Mouse (Mus musculus) myocyte (in vitro differentiated cells): ENCODE data around the gene Hoxc5. TPM values are rescaled to one million over a fixed set of nuclear protein-coding genes. Genes with fewer than 3 reads are reported as not detected.

Experiments
- H3K27me3 ChIP-seq: one replicate; pipeline ENCODE4 v1.6.1; 2011; ENCODE audit not compliant: control insufficient read depth, insufficient read depth, insufficient read length
- H3K36me3 ChIP-seq: one replicate; pipeline ENCODE4 v1.6.1; 2011; ENCODE audit not compliant: control insufficient read depth, insufficient read depth
- H3K4me2 ChIP-seq: one replicate; pipeline ENCODE4 v1.6.1; 2011; ENCODE audit warnings: low read depth, control low read depth
- H3K4me3 ChIP-seq: one replicate; pipeline ENCODE4 v1.5.1; 2011; ENCODE audit warnings: mild to moderate bottlenecking, control low read depth, moderate library complexity
- H3K79me2 ChIP-seq: one replicate; pipeline ENCODE4 v1.6.1; 2011; ENCODE audit not compliant: control insufficient read depth, insufficient read depth
- H3ac ChIP-seq: one replicate; pipeline ENCODE4 v1.6.1; 2011; ENCODE audit not compliant: control insufficient read depth, insufficient read length
- CEBPB ChIP-seq: IDR thresholded peaks from 2 replicates; pipeline ENCODE4 v1.6.1; 2011; ENCODE audit warnings: mild to moderate bottlenecking, moderate library complexity; ENCODE audit not compliant: poor library complexity, insufficient read depth, severe bottlenecking
- E2F4 ChIP-seq: IDR thresholded peaks from one replicate; pipeline ENCODE4 v1.6.1; 2011; ENCODE audit warnings: mild to moderate bottlenecking, control low read depth, moderate library complexity; ENCODE audit not compliant: insufficient read depth
- MAX ChIP-seq: IDR thresholded peaks from one replicate; pipeline ENCODE4 v1.6.1; 2011; ENCODE audit warnings: low read depth, mild to moderate bottlenecking, control low read depth
- MYOD1 ChIP-seq, 3 experiments: IDR thresholded peaks; one replicate each; pipeline ENCODE4 v1.6.1; 2011; ENCODE audit warnings: control low read depth in 2 of 3, low read depth in 2 of 3, mild to moderate bottlenecking in 2 of 3, moderate library complexity in 1 of 3; ENCODE audit not compliant: insufficient read length in 2 of 3, control insufficient read depth in 1 of 3
- MYOG ChIP-seq, 3 experiments: IDR thresholded peaks; one replicate each; pipeline ENCODE4 v1.6.1; 2011; ENCODE audit warnings: control low read depth in 2 of 3, low read depth in 2 of 3, mild to moderate bottlenecking in 2 of 3; ENCODE audit not compliant: insufficient read length in 2 of 3, control insufficient read depth in 1 of 3, insufficient read depth in 1 of 3
- POLR2A ChIP-seq: IDR thresholded peaks from one replicate; pipeline ENCODE4 v1.6.1; 2011; ENCODE audit warnings: low read depth, mild to moderate bottlenecking, control low read depth, moderate library complexity; ENCODE audit not compliant: insufficient read length
- POLR2AphosphoS2 ChIP-seq: IDR thresholded peaks from one replicate; pipeline ENCODE4 v1.6.1; 2011; ENCODE audit warnings: low read depth, control low read depth; ENCODE audit not compliant: insufficient read length
- REST ChIP-seq: IDR thresholded peaks from one replicate; pipeline ENCODE4 v1.6.1; 2011; ENCODE audit warnings: mild to moderate bottlenecking, control low read depth, moderate library complexity; ENCODE audit not compliant: insufficient read depth, insufficient read length
- SRF ChIP-seq: IDR thresholded peaks from one replicate; pipeline ENCODE4 v1.6.1; 2011; ENCODE audit warnings: low read depth; ENCODE audit not compliant: control insufficient read depth, insufficient read length
- TCF12 ChIP-seq: IDR thresholded peaks from one replicate; pipeline ENCODE4 v1.6.1; 2011; ENCODE audit warnings: mild to moderate bottlenecking, control low read depth; ENCODE audit not compliant: poor library complexity, insufficient read depth, severe bottlenecking
- TCF3 ChIP-seq: IDR thresholded peaks from one replicate; pipeline ENCODE4 v1.6.1; 2011; ENCODE audit warnings: low read depth, control low read depth; ENCODE audit not compliant: insufficient read length
- USF1 ChIP-seq: IDR thresholded peaks from one replicate; pipeline ENCODE4 v1.6.1; 2011; ENCODE audit warnings: low read depth, mild to moderate bottlenecking, control low read depth, moderate library complexity
- polyA plus RNA-seq: library from polyadenylated mRNA; unstranded; fragments of >200 nt; fragmentation: generic; extraction: Trizol; gene quantifications from one replicate; pipeline ENCODE4 v1.2.1, GENCODE M21; 2012; ENCODE audit warnings: missing spikeins

Hoxc5 gene
- polyA plus RNA-seq, 1 experiment, result 1.2 TPM

DNA sequence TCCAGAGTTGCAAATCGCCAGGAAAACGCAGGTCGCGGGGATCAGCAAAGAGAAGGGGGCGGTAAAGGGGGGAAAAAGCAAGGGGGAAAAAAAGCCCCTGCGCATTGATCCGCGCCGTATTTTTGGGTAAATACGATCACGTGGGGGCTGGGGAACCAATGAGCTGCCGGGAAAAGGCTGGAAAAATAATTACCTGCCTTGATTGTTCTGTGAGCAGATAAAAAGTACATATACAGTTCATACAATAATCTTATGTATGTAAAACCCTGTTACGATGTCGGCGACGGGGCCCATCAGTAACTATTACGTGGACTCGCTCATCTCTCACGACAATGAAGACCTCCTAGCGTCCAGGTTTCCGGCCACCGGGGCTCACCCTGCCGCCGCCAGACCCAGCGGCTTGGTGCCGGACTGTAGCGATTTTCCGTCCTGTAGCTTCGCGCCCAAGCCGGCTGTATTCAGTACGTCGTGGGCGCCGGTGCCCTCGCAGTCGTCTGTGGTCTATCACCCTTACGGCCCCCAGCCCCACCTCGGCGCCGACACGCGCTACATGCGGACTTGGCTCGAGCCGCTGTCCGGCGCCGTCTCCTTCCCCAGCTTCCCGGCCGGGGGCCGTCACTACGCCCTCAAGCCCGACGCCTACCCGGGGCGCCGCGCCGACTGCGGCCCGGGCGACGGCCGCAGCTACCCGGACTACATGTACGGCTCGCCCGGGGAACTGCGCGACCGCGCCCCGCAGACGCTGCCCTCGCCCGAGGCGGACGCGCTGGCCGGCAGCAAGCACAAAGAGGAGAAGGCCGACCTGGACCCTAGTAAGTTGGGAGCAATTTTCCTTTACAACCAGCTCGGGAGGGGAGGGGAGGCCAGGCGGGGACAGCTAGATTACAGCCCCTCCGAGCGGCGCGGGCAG, 14.4 kb downstream of the Hoxc5 start:
- Histone ChIP-seq H3K27me3 (no peaks in the 10 kb centered on the region), H3K79me2 (peaks cover 88% of the 10 kb centered on the region), H3K36me3 (no peaks in the 10 kb centered on the region), H3ac (peak overlapping the region; percentile 59), H3K4me2 (peak overlapping the region; percentile 95), H3K4me3 (peak overlapping the region; percentile 92)
- peak; percentile 81 for TF ChIP-seq POLR2AphosphoS2
- TF ChIP-seq USF1, result peak; percentile 100
- TF ChIP-seq SRF, result no peak
- peak; percentile 71 for TF ChIP-seq POLR2A
- no peak for TF ChIP-seq CEBPB
- TF ChIP-seq MAX, result no peak

DNA sequence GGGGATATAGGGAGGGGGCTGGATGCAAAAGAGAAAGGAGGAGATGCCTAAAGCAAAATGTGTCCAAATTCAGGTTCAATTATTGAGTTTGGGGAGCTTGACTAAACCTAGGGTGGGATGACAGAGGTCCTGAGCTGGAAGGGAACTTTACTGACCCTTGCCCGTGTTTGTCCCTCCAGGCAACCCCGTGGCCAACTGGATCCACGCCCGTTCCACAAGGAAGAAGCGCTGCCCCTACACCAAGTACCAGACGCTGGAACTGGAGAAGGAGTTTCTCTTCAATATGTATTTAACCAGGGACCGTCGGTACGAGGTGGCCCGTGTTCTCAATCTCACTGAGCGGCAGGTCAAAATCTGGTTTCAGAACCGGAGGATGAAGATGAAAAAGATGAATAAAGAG, 16.5 kb downstream of the Hoxc5 start:
- peaks cover 81% of the 10 kb centered on the region for H3K79me2 ChIP-seq
- no peaks in the 10 kb centered on the region for H3K27me3 ChIP-seq
- H3ac ChIP-seq, result no peak overlapping the region
- peak overlapping the region; percentile 95 for H3K4me2 ChIP-seq
- H3K36me3 ChIP-seq, result no peaks in the 10 kb centered on the region
- H3K4me3 ChIP-seq, result peak overlapping the region; percentile 92
- TF ChIP-seq TCF3, result no peak

DNA sequence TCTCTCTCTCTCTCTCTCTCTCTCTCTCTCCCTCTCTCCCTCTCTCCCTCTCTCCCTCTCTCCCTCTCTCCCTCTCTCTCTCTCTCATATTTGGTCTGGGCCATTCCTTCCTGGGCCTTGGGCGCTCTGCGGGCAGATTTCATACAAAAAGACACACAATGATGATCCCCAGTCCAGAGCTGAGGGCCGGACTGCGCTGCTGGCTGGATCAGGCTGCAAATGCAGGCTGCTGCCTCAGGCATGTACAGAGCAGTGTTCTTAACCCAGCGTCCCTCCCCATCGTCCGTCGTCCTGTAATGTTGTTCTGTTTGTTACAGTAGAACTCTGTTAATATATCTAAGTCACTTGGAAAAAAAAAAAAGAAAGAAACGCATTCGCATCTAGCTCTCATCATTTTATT, 17.3 kb downstream of the Hoxc5 start:
- Histone ChIP-seq H3K27me3 (no peaks in the 10 kb centered on the region), H3K4me2 (peak overlapping the region; percentile 95), H3K36me3 (no peaks in the 10 kb centered on the region), H3K79me2 (peaks cover 81% of the 10 kb centered on the region), H3K4me3 (no peak overlapping the region), H3ac (no peak overlapping the region)
- TF ChIP-seq MAX, result no peak
- peak; percentile 20 for TF ChIP-seq POLR2A

DNA sequence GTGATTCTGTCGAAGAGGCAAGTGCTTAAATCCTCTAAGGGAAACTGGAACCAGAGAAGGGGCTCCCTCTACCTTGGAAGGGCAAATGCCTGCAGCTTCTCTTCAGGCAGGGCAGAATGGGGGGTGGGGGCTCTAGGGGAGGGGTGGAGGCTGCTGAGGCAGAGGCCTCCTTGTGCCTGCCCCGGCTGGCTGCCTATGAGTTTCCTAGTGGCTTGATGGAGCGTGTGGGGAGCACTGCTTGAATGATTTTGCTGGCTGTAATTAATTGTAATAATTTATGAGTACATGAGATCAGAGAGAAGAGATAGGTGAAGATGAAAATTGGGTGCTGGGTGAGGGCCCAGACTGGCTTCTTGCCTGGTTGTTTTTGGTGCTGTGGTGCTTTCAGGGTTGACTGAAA, 17.7 kb downstream of the Hoxc5 start:
- H3K4me2 ChIP-seq, result peak overlapping the region; percentile 95
- H3K4me3 ChIP-seq, result no peak overlapping the region
- TF ChIP-seq E2F4 (no peak), MAX (no peak), USF1 (no peak), TCF12 (no peak), SRF (no peak), POLR2A (no peak), MYOD1 (IDR thresholded peaks at IDR 0.05; ENCODE audit: control insufficient read depth in 1 of 3, insufficient read length in 2 of 3, low read depth in 2 of 3) (no peak), MYOG (IDR thresholded peaks at IDR 0.05; ENCODE audit: control insufficient read depth in 1 of 3, insufficient read depth in 1 of 3, insufficient read length in 2 of 3, low read depth in 2 of 3) (no peak)
- peaks cover 80% of the 10 kb centered on the region for H3K79me2 ChIP-seq
- H3K36me3 ChIP-seq, result no peaks in the 10 kb centered on the region
- H3K27me3 ChIP-seq, result no peaks in the 10 kb centered on the region
- H3ac ChIP-seq, result no peak overlapping the region

DNA sequence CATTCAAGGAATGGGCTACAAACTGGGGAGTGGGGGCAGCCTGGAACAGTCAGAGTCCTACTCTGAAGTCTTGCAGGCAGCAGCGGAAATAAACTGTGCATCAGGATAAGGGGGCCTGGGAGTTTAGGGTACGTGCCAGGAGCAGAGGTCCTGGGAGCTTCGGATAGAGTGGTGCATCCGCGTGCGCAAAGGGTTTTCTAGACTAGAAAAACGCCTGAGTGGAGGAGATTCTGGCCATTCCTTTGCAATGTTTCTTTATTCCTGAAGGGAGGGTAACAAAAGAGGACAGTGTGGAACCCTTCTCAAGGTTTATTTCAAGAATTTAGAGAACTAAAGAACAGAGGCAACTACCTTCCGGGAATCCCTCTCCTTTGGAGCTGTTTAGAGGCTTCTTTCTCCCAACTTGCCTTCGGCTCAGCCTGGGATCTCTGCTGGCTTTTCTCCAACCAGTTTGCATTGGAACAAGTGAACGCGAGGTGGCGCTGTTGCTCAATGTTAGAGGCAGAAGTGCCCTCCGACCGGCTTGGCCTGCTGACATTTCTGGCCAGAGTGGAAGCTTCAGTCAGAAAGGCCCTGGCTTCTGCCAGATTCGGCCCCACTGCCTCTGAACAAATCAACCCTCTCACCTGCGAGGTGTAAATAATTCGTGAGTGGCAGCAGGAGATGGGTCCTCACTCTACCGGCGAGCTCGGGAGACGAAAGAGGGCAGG, 20.0 kb downstream of the Hoxc5 start:
- H3K36me3 ChIP-seq, result no peaks in the 10 kb centered on the region
- peak overlapping the region; percentile 37 for H3K4me2 ChIP-seq
- no peak for TF ChIP-seq CEBPB
- TF ChIP-seq POLR2A, result peak; percentile 11
- peak; percentile 53 for TF ChIP-seq POLR2AphosphoS2
- H3K4me3 ChIP-seq, result no peak overlapping the region
- H3K27me3 ChIP-seq, result no peaks in the 10 kb centered on the region
- H3K79me2 ChIP-seq, result peaks cover 59% of the 10 kb centered on the region
- H3ac ChIP-seq, result no peak overlapping the region

DNA sequence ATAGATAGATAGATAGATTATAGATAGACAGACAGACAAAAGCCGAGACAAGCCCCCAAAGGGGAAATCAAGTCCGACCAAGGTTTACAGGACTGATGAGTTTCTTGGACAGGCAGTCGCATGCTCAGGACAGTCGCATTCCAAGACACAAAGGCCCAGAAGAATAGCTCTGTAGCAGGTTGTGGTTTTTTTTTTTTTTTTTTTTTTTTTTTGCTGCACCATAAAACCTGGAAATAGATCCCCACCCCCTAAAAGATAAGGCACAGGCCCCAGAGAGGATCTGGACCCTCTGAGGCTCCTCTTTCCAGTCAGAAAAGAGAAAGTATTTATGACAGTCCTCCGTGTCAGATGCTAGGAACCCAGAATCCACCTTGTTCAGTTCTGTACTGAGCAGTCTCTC, 20.8 kb downstream of the Hoxc5 start:
- no peaks in the 10 kb centered on the region for H3K36me3 ChIP-seq
- H3ac ChIP-seq, result no peak overlapping the region
- H3K4me2 ChIP-seq, result no peak overlapping the region
- H3K27me3 ChIP-seq, result no peaks in the 10 kb centered on the region
- TF ChIP-seq USF1 (no peak), MYOG (IDR thresholded peaks at IDR 0.05; ENCODE audit: control insufficient read depth in 1 of 3, insufficient read depth in 1 of 3, insufficient read length in 2 of 3, low read depth in 2 of 3) (no peak), MAX (no peak), SRF (no peak), POLR2A (no peak), REST (no peak), POLR2AphosphoS2 (no peak), MYOD1 (IDR thresholded peaks at IDR 0.05; ENCODE audit: control insufficient read depth in 1 of 3, insufficient read length in 2 of 3, low read depth in 2 of 3) (no peak), TCF3 (no peak)
- H3K79me2 ChIP-seq, result peaks cover 51% of the 10 kb centered on the region
- no peak overlapping the region for H3K4me3 ChIP-seq
